Mouse (Mus musculus) lung, postnatal 0 days (tissue): ENCODE results near the gene Ror1. TPM values are rescaled to one million over a fixed set of nuclear protein-coding genes. Genes with fewer than 3 reads are reported as not detected.
A peak's percentile ranks its signal among the peaks of the same experiment; 100 is the strongest.

Experiments used
- ATAC-seq: fragments of 200-750 bp; cut with Nextera tagmentation; 2 replicates; pipeline ENCODE4 v1.8.0; 2017; ENCODE audit warnings: moderate library complexity
- DNase-seq: peaks from one replicate; pipeline ENCODE4 v3.0.0-alpha.2; 2016; ENCODE audit warnings: low spot score
- H3K27ac ChIP-seq: fragments of 300-500 bp; sonication (generic); 2 replicates; pipeline ENCODE4 v1.5.1; 2014; ENCODE audit warnings: antibody characterized with exemption, mild to moderate bottlenecking, low read length, mixed read lengths
- H3K27me3 ChIP-seq: fragments of 300-500 bp; sonication (generic); replicated peaks from 2 replicates; pipeline ENCODE4 v1.6.1; 2014; ENCODE audit warnings: low read length, mixed read lengths; ENCODE audit not compliant: insufficient read depth
- H3K36me3 ChIP-seq: fragments of 300-500 bp; sonication (generic); 2 replicates; pipeline ENCODE4 v1.6.1; 2014; ENCODE audit warnings: low read length, mixed read lengths; ENCODE audit not compliant: insufficient read depth
- H3K4me1 ChIP-seq: fragments of 300-500 bp; sonication (generic); 2 replicates; pipeline ENCODE4 v1.6.1; 2014; ENCODE audit warnings: antibody characterized with exemption, low read depth, low read length, mixed read lengths; ENCODE audit not compliant: insufficient read depth
- H3K4me2 ChIP-seq: fragments of 300-500 bp; sonication (generic); replicated peaks from 2 replicates; pipeline ENCODE4 v1.6.1; 2014; ENCODE audit warnings: low read depth, mild to moderate bottlenecking, low read length, moderate library complexity, mixed read lengths
- H3K4me3 ChIP-seq: fragments of 300-500 bp; sonication (generic); 2 replicates; pipeline ENCODE4 v1.5.1; 2014; ENCODE audit warnings: low read depth, low read length
- H3K9ac ChIP-seq: fragments of 300-500 bp; sonication (generic); replicated peaks from 2 replicates; pipeline ENCODE4 v1.6.1; 2014; ENCODE audit warnings: low read depth, mild to moderate bottlenecking
- H3K9me3 ChIP-seq: fragments of 300-500 bp; sonication (generic); 2 replicates; pipeline ENCODE4 v1.6.1; 2016; ENCODE audit warnings: low read length, mixed read lengths
- CTCF ChIP-seq: IDR thresholded peaks from 2 replicates; pipeline ENCODE4 v1.5.1; 2016; ENCODE audit warnings: antibody characterized with exemption, mild to moderate bottlenecking
- EP300 ChIP-seq: IDR thresholded peaks from 2 replicates; pipeline ENCODE4 v1.6.1; 2016; ENCODE audit warnings: antibody characterized with exemption, mild to moderate bottlenecking, control low read depth
- WGBS: fragments of 180-500 bp; shearing (Covaris S2); extraction: QIAGEN DNeasy Blood & Tissue Kit; methylation state at CpG from one replicate; pipeline ENCODE4 v1.1.7; 2014; 5-methylcytosine and 5-hydroxymethylcytosine counted together
- polyA plus RNA-seq: library from polyadenylated mRNA; unstranded; fragments of >200 nt; fragmentation: Nextera tagmentation; extraction: Ambion mirVana; gene quantifications from 2 replicates; pipeline ENCODE4 v1.2.1, GENCODE M21; 2015

Gene Ror1
- polyA plus RNA-seq, 1 experiment from 2014 or later: 6.2 TPM

DNA sequence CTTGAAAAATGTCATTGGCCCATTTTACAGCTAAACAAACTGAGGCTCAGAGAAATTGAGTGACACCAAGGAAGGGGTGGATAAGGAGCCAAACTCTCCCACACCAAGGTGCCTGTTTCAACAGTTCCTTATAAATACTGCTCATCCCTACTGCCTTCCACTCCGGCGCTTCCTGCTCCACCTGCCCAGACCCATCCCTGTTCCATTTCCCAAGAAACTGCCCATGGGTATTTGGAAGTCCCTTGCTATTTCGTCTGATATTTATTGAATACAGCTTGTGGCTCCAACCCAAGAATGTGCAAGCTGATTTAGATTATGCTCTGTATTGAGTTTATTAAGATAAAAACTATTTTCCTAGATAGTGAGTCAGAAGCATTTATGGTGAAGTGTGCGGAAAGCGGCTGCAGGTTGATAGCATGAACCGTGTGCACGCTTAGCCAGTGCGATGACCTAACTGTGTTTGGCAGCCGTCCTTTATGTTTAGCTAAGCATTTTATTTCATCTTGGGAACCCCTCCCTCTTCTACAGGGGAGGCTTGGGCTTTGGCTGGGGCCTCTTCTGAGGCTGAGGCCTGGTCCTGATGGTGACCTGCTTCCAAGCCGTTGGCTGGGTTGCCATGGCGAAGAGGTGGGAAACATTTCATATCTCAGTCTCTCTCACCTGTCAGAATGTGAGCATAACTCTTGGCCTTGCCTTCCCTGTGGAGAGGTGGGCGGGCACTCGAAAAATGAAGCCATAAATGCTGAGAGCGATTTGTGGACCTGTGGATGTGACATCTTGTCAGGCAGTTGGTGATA lies 229.3 kb downstream of the Ror1 start:
- no peak overlapping the region for H3K27ac ChIP-seq
- H3K4me3 ChIP-seq: no peak overlapping the region
- ATAC-seq (0 out of 2 replicates have a peak, but pooled peaks have one; percentile 38), DNase-seq (peak; percentile 33)
- no peak overlapping the region for H3K9ac ChIP-seq
- H3K4me2 ChIP-seq: no peak overlapping the region
- peaks cover 8% of the 10 kb centered on the region; the same call in 1 of the 2 replicates for H3K4me1 ChIP-seq
- WGBS: 56% methylated on average over 14 of the region's 14 CpGs
- H3K9me3 ChIP-seq: no peaks in the 10 kb centered on the region
- no peaks in the 10 kb centered on the region for H3K36me3 ChIP-seq
- TF ChIP-seq CTCF (no peak), EP300 (no peak)
- H3K27me3 ChIP-seq: no peaks in the 10 kb centered on the region

DNA sequence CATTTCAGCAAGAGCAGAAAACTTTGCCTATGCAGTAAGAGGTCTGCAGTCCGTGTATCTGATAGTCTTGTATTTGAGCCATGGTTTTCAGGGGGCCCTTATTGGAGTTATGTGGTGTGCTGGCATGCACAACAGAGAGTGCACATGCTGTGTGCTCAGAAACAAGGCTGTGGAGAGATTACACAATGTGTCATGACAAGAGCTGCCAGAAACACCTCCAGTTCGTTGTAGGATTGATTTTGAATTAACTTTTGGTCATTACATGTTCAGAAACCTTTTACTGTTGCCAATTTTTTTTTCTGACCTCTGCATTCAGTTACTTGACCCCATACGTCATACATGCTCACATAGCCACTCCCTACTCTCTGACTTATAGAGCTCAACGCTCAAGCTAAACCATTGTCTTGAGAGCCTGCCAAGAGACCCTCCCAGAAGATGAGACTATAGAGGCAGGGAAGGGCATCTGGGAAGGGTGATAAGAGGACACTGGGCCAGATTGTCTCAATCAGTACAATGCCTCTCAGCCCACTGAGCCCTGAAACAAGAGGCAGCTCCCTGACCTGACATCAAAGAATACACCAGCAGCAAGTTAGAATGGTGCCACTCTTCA lies 232.9 kb downstream of the Ror1 start:
- H3K4me1 ChIP-seq: no peaks in the 10 kb centered on the region
- DNase-seq (peak; percentile 46), ATAC-seq (no peak; the same call in 1 of the 2 replicates)
- no peaks in the 10 kb centered on the region for H3K36me3 ChIP-seq
- 30% methylated on average over 4 of the region's 4 CpGs for WGBS
- no peak overlapping the region for H3K4me2 ChIP-seq
- no peak overlapping the region for H3K9ac ChIP-seq
- H3K27me3 ChIP-seq: no peaks in the 10 kb centered on the region
- no peak for TF ChIP-seq CTCF
- TF ChIP-seq EP300: no peak
- H3K9me3 ChIP-seq: no peaks in the 10 kb centered on the region
- no peak overlapping the region for H3K4me3 ChIP-seq
- no peak overlapping the region for H3K27ac ChIP-seq

DNA sequence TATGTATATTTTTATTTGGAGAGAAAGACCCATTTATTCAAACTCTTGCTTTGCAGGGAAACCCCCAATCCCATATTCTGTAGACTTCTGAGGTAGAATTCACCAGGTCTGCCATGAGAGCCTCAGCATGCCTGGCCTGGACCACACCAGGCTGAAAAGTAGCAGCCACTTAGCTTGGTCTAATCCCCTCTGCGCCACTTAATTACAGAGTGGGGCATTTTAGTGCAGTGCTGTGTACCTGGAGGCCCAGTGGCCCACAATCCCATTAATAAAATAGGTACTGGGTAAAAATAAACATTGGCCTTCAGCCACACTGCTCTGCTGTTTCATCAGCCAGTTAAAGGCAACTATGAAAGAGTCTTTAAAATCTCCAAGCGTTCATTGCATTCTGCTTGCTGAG lies 239.6 kb downstream of the Ror1 start:
- Histone ChIP-seq H3K4me2 (no peak overlapping the region), H3K4me1 (no peaks in the 10 kb centered on the region), H3K4me3 (no peak overlapping the region), H3K27ac (no peak overlapping the region), H3K9me3 (no peaks in the 10 kb centered on the region), H3K9ac (no peak overlapping the region), H3K27me3 (no peaks in the 10 kb centered on the region), H3K36me3 (no peaks in the 10 kb centered on the region)
- ATAC-seq: no peak
- DNase-seq: no peak
- no peak for TF ChIP-seq CTCF
- no peak for TF ChIP-seq EP300
- 61% methylated on average over 2 of the region's 2 CpGs for WGBS

DNA sequence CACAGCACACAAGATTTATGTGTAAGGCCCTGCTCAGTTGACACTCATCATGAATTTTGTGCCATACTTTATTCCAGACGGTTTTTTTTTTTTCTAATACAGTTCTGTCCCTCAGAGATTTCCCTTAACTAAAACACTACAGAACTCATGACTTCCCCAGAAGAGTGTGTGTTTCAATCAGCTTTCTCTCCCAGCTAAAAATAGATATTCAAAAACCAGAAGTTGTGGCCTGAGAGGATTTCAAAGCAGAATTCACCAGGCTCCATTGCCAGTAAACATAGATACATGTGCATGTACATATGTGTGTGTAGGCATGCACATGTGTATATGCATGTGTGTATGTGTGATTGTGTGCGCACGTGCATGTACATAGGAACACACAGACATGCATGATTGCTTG lies 252.2 kb downstream of the Ror1 start:
- Histone ChIP-seq H3K4me1 (no peaks in the 10 kb centered on the region), H3K4me2 (no peak overlapping the region), H3K27me3 (no peaks in the 10 kb centered on the region), H3K36me3 (no peaks in the 10 kb centered on the region), H3K9ac (no peak overlapping the region), H3K4me3 (no peak overlapping the region), H3K27ac (no peak overlapping the region), H3K9me3 (no peaks in the 10 kb centered on the region)
- ATAC-seq (no peak), DNase-seq (no peak)
- WGBS: 86% methylated on average over 3 of the region's 3 CpGs
- TF ChIP-seq EP300 (no peak), CTCF (no peak)

DNA sequence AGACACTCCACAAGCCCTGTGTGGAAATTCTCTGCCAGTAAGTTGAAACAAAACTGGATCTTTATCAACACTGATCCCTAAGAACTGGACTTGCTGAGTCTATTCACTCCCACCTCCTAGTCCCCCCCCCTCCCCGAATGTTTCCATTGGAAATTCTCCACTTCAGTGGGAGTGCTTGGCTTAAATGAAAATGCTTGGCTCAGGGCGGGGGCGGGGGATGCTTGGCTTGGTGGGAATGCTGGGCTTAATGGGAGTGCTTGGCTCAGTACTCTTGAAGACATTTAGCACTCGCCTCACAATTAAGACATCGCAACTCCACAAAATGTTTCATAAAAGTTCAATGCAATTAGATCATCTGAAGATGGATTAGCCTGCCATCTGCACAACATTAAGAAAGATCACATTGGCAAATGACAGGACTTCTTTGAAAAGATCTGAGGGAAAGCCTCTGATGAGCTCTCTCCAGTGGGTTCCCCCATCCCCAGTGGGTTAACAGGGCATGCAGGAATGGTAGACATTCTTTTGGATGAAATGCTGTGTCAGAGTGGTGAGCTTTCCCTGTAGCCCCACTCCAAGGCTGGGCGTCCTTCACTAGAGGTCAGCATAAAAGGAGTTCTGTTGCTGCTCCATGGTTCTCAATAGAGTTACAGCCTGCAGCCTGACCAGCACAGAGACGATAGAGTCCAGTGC lies 254.7 kb downstream of the Ror1 start:
- Histone ChIP-seq H3K4me2 (no peak overlapping the region), H3K4me3 (no peak overlapping the region), H3K27me3 (no peaks in the 10 kb centered on the region), H3K27ac (no peak overlapping the region), H3K4me1 (no peaks in the 10 kb centered on the region), H3K9me3 (no peaks in the 10 kb centered on the region), H3K36me3 (no peaks in the 10 kb centered on the region), H3K9ac (no peak overlapping the region)
- DNase-seq: no peak
- 88% methylated on average over 7 of the region's 7 CpGs for WGBS
- TF ChIP-seq CTCF: no peak
- no peak for TF ChIP-seq EP300
- no peak for ATAC-seq

DNA sequence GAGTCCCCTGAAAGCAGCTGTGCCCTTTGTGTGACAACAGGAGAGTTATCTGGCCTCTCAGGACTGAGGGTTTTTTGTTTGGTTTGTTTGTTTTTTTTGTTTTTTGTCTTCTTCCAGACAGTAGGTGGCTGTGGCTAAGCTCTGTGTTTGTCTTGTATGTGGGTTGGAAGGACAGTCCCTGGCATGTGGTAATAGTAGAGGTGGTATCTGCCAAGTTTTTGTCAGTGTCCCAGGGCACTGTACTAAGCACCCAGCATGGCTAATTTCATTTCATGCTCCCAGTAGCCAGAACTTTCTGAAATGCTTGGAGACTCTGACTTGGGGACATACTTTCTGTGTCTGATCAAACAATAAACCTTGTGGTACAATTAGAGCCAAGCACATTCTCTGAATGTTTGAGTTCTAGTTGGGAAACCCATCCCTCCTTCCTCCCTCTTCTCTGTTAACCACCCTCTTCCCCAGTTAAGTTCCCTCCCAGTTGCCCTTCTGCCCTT lies 256.3 kb downstream of the Ror1 start:
- DNase-seq: peak; percentile 21
- no peaks in the 10 kb centered on the region for H3K27me3 ChIP-seq
- H3K9me3 ChIP-seq: no peaks in the 10 kb centered on the region
- no peak for TF ChIP-seq EP300
- TF ChIP-seq CTCF: no peak
- H3K4me2 ChIP-seq: no peak overlapping the region
- H3K4me3 ChIP-seq: no peak overlapping the region
- H3K36me3 ChIP-seq: no peaks in the 10 kb centered on the region
- no peak overlapping the region for H3K9ac ChIP-seq
- H3K4me1 ChIP-seq: no peaks in the 10 kb centered on the region
- ATAC-seq: 0 out of 2 replicates have a peak, but pooled peaks have one; percentile 14
- H3K27ac ChIP-seq: no peak overlapping the region
